In the genomic region with DNA sequence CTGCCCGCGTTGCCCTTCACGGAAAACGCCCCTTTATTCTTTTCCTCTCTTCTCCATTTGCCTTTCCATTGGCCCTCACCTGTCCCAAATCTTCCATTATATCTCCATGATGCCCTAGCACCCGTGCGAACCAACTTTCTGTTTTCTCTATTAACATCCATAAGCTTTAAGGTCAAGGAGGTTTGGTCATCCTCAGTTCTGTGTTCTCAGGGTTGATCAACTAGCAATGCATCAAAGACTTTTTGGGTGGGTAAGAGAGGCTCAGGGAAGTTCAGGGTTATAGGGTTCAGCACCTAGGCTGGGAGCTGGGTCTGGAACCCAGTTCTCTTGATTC, we compare ENCODE assay signal across 8 mouse cellular contexts. TPM values are rescaled to one million over a fixed set of nuclear protein-coding genes. Genes with fewer than 3 reads are reported as not detected.
DNase-seq lines count a peak whose midpoint lies in the region; ATAC-seq and TF ChIP-seq lines count a peak whose summit lies in the region.

A gene (plus strand): TSS at position 301 of the 334 bp plus-strand sequence.

- no peaks in the 10 kb centered on the region for H3K36me3 ChIP-seq in kidney, adult 2 months (ENCODE audit: control insufficient read depth, insufficient read depth, low read length)
- no peaks in the 10 kb centered on the region for H3K36me3 ChIP-seq in embryonic facial prominence, embryonic 11.5 days (replicated peaks; ENCODE audit: control insufficient read depth, insufficient read depth, low read depth, low read length)
- no peaks in the 10 kb centered on the region for H3K36me3 ChIP-seq in intestine, embryonic 16.5 days (ENCODE audit: control insufficient read depth, insufficient read depth, low read length)
- H3K36me3 ChIP-seq in midbrain, embryonic 13.5 days = peaks cover 21% of the 10 kb centered on the region

- peak within 1 kb of the TSS; percentile 96 for H3K4me2 ChIP-seq in embryonic facial prominence, embryonic 11.5 days (ENCODE audit: low read depth, low read length)
- H3K4me2 ChIP-seq in intestine, embryonic 16.5 days (ENCODE audit: low read depth, low read length) = peak within 1 kb of the TSS; percentile 98
- H3K4me2 ChIP-seq in midbrain, embryonic 13.5 days (replicated peaks) = peak within 1 kb of the TSS; percentile 98

- TF ChIP-seq POLR2A in kidney, adult 2 months (IDR thresholded peaks at IDR 0.05; ENCODE audit: low read depth, low read length) = no peak

- 36% methylated on average over 6 of the region's 6 CpGs for WGBS in kidney, adult 2 months
- WGBS in embryonic facial prominence, embryonic 11.5 days = 28% methylated on average over 6 of the region's 6 CpGs
- WGBS in intestine, embryonic 16.5 days = 32% methylated on average over 6 of the region's 6 CpGs
- 28% methylated on average over 6 of the region's 6 CpGs for WGBS in midbrain, embryonic 13.5 days

- peak within 1 kb of the TSS; percentile 83 for H3K9ac ChIP-seq in embryonic facial prominence, embryonic 11.5 days (replicated peaks; ENCODE audit: low read length)
- peak within 1 kb of the TSS; percentile 62 for H3K9ac ChIP-seq in intestine, embryonic 16.5 days (ENCODE audit: low read depth, low read length)
- H3K9ac ChIP-seq in midbrain, embryonic 13.5 days (replicated peaks) = peak within 1 kb of the TSS; percentile 96

- no peak for TF ChIP-seq CTCF in kidney, adult 2 months (conservative IDR thresholded peaks at IDR 0.05; ENCODE audit: insufficient read depth, insufficient read length, low read depth, low read length)

- DNase-seq in kidney, adult 2 months = no peak
- DNase-seq in kidney, postnatal 4 days = no peak
- no peak for DNase-seq in embryonic facial prominence, embryonic 11.5 days (ENCODE audit: low spot score)
- no peak for DNase-seq in gastrocnemius, postnatal 10 days
- DNase-seq in frontal cortex, postnatal 36 days (ENCODE audit: low spot score in 2 of 2) = no peak
- no peak for DNase-seq in retina, embryonic 14.5 days (ENCODE audit: low spot score)

- no peak within 1 kb of the TSS for H3K27ac ChIP-seq in kidney, adult 2 months (ENCODE audit: insufficient read depth, low read depth, low read length)
- H3K27ac ChIP-seq in embryonic facial prominence, embryonic 11.5 days (replicated peaks; ENCODE audit: low read depth, low read length) = peak within 1 kb of the TSS; percentile 52
- H3K27ac ChIP-seq in intestine, embryonic 16.5 days (ENCODE audit: low read length) = no peak within 1 kb of the TSS; the same call in 1 of the 2 replicates
- H3K27ac ChIP-seq in midbrain, embryonic 13.5 days = peak within 1 kb of the TSS; percentile 98

- 0 out of 2 replicates have a peak, but pooled peaks have one; percentile 2 for ATAC-seq in embryonic facial prominence, embryonic 11.5 days (replicated peaks; ENCODE audit: insufficient number of reproducible peaks, low FRiP score, low TSS enrichment, low read depth)
- ATAC-seq in intestine, embryonic 16.5 days = no peak
- no peak for ATAC-seq in midbrain, embryonic 13.5 days

- peak within 1 kb of the TSS; percentile 14 for H3K4me3 ChIP-seq in kidney, adult 2 months (ENCODE audit: insufficient read depth, low read depth, low read length)
- H3K4me3 ChIP-seq in embryonic facial prominence, embryonic 11.5 days (ENCODE audit: low read depth, low read length) = peak within 1 kb of the TSS; percentile 70
- H3K4me3 ChIP-seq in intestine, embryonic 16.5 days (ENCODE audit: low read length) = peak within 1 kb of the TSS; percentile 57
- peak within 1 kb of the TSS; percentile 89 for H3K4me3 ChIP-seq in midbrain, embryonic 13.5 days (replicated peaks)

- no peaks in the 10 kb centered on the region for H3K4me1 ChIP-seq in kidney, adult 2 months (ENCODE audit: control insufficient read depth, insufficient read depth, low read length)
- peaks cover 5% of the 10 kb centered on the region for H3K4me1 ChIP-seq in embryonic facial prominence, embryonic 11.5 days (ENCODE audit: control insufficient read depth, insufficient read depth, low read length)
- H3K4me1 ChIP-seq in intestine, embryonic 16.5 days (ENCODE audit: control insufficient read depth, insufficient read depth, low read length) = peaks cover 12% of the 10 kb centered on the region
- peaks cover 64% of the 10 kb centered on the region for H3K4me1 ChIP-seq in midbrain, embryonic 13.5 days (replicated peaks)

- peaks cover 2% of the 10 kb centered on the region; the same call in 1 of the 2 replicates for H3K27me3 ChIP-seq in kidney, adult 2 months (replicated peaks; ENCODE audit: control insufficient read depth, insufficient read depth, low read length)
- peaks cover 11% of the 10 kb centered on the region for H3K27me3 ChIP-seq in embryonic facial prominence, embryonic 11.5 days (ENCODE audit: control insufficient read depth, insufficient read depth, low read length)
- H3K27me3 ChIP-seq in intestine, embryonic 16.5 days (replicated peaks; ENCODE audit: control insufficient read depth, insufficient read depth, low read length) = peaks cover 32% of the 10 kb centered on the region
- peaks cover 16% of the 10 kb centered on the region for H3K27me3 ChIP-seq in midbrain, embryonic 13.5 days

- H3K9me3 ChIP-seq in embryonic facial prominence, embryonic 11.5 days (replicated peaks; ENCODE audit: control insufficient read depth, low read length) = no peaks in the 10 kb centered on the region
- no peaks in the 10 kb centered on the region for H3K9me3 ChIP-seq in intestine, embryonic 16.5 days (ENCODE audit: control insufficient read depth, low read length)
- H3K9me3 ChIP-seq in midbrain, embryonic 13.5 days = no peaks in the 10 kb centered on the region

RNA-seq across cellular contexts. Expression of the gene that starts here (rescaled TPM):
- 0.47 and 0.90 TPM in 2 replicates for polyA plus RNA-seq in kidney, adult 2 months (2012; rRNA removed)
- polyA plus RNA-seq in embryonic facial prominence, embryonic 11.5 days (2014; fragmentation: Nextera tagmentation; extraction: Ambion mirVana) = 66.3 and 66.7 TPM in 2 replicates
- polyA plus RNA-seq in intestine, embryonic 16.5 days (2015; fragmentation: Nextera tagmentation; extraction: Ambion mirVana) = 4.2 and 4.4 TPM in 2 replicates
- polyA plus RNA-seq in midbrain, embryonic 13.5 days (2015; fragmentation: Nextera tagmentation; extraction: Ambion mirVana) = 341 and 349 TPM in 2 replicates
- 1 to 10 TPM; 1.2 to 2.0 TPM for total RNA-seq in gastrocnemius, postnatal 10 days (2021)

Comparison
In these comparisons a context has a peak if more than half of its experiments do, and no peak if none do; other contexts are left out.
1. RNA of the gene that starts here (polyA plus RNA-seq): 341 to 349 TPM in midbrain, embryonic 13.5 days and 66.3 to 66.7 TPM in embryonic facial prominence, embryonic 11.5 days; 4.2 to 4.4 TPM in intestine, embryonic 16.5 days and 0.47 to 0.90 TPM in kidney, adult 2 months; every median in the first group is over 10 times any median in the second.
2. H3K27ac ChIP-seq: peak in embryonic facial prominence, embryonic 11.5 days (single experiment) and midbrain, embryonic 13.5 days (single experiment); none in kidney, adult 2 months (single experiment) and intestine, embryonic 16.5 days (single experiment).
3. H3K4me3 ChIP-seq: peak in every context shown above with its lines; median percentile 89 in midbrain, embryonic 13.5 days; 70 in embryonic facial prominence, embryonic 11.5 days; 57 in intestine, embryonic 16.5 days; 14 in kidney, adult 2 months.
4. Peak in every context shown above with its lines, with median percentiles within 50 percentile points of each other: H3K4me2 ChIP-seq and H3K9ac ChIP-seq.